Mouse (Mus musculus): ENCODE measurements at regions not wholly inside any gene's neighbourhood (a gene's known extent, or its start where the extent isn't known, plus 50 kb on each side); places are given as distances from the start of the nearest gene placed in this dataset.

DNA sequence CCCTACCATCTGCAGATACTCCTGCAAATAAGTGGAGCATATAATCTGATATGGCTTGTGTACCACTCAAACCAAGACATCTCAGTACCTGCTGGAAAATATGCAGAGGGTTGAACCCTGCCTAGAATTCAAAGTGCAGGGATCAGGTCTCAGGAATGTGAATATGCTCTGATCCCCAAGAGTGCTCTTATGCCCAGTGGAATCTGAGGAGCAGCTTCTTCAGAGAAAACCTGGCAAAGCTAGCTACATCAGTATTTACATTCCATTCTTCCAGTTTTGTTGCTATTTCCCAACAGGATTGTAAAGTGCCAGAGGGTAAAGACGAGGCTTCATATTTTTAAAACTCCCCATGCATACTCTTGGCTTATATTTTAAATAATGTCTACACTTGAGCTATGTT is 77.3 kb upstream of the Rnaseh2b start:
- H3K79me2 ChIP-seq (ENCODE audit: control insufficient read depth, insufficient read depth, low read length, poor library complexity), result no peaks in the 10 kb centered on the region

DNA sequence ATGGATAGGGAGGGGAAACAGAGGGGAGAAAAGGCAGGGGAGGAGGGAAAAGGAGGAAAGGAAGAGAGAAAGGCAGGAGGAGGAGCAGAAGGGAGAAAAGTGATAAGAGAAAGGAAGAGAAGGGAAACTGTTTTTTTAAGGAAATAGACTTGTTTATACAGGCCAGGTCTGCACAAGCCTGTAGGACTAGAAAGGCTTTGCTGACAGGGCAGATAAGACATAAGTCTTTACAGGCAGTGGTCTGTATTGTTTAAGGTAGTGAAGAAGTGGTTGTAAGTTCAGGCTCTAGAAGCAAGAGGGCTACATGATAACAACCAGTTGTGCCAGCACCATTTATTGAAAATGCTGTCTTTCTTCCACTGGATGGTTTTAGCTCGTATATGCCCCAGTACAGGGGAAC is 75.4 kb upstream of the Rnaseh2b start:
- TF ChIP-seq ETS1 (IDR thresholded peaks at IDR 0.05; ENCODE audit: low read depth, low read length) (no peak), EP300 (IDR thresholded peaks at IDR 0.05; ENCODE audit: low read depth in 1 of 2, low read length in 2 of 2) (no peak), SMC3 (IDR thresholded peaks at IDR 0.05; ENCODE audit: low read depth, low read length) (no peak), MYB (IDR thresholded peaks at IDR 0.05; ENCODE audit: low read depth, low read length) (no peak), TBP (IDR thresholded peaks at IDR 0.05; ENCODE audit: low read depth, low read length) (no peak), ZC3H11A (IDR thresholded peaks at IDR 0.05; ENCODE audit: low read depth, low read length) (no peak), BHLHE40 (IDR thresholded peaks at IDR 0.05; ENCODE audit: borderline replicate concordance, low read depth, low read length) (no peak), RCOR1 (IDR thresholded peaks at IDR 0.05; ENCODE audit: low read depth, low read length) (no peak), CTCF (IDR thresholded peaks at IDR 0.05 in 2 of 3, conservative IDR thresholded peaks at IDR 0.05 in 1 of 3; ENCODE audit: control insufficient read depth in 1 of 3, insufficient read depth in 1 of 3, low read depth in 2 of 3, low read length in 3 of 3, poor library complexity in 1 of 3, severe bottlenecking in 1 of 3) (no peak), JUND (IDR thresholded peaks at IDR 0.05; ENCODE audit: low read depth, low read length) (no peak), CHD2 (IDR thresholded peaks at IDR 0.05; ENCODE audit: low read length) (no peak), TAL1 (IDR thresholded peaks at IDR 0.05; ENCODE audit: low read length) (no peak), POLR2AphosphoS2 (IDR thresholded peaks at IDR 0.05; ENCODE audit: low read length) (no peak), KAT2A (conservative IDR thresholded peaks at IDR 0.05; ENCODE audit: low read depth, low read length) (no peak), POLR2AphosphoS5 (IDR thresholded peaks at IDR 0.05; ENCODE audit: borderline replicate concordance, low read depth, low read length) (no peak), RAD21 (IDR thresholded peaks at IDR 0.05; ENCODE audit: low read depth, low read length) (no peak), MAZ (IDR thresholded peaks at IDR 0.05; ENCODE audit: low read depth, low read length) (no peak), GABPA (IDR thresholded peaks at IDR 0.05; ENCODE audit: low read depth, low read length) (no peak)
- no peaks in the 10 kb centered on the region for H3K4me1 ChIP-seq (ENCODE audit: control insufficient read depth in 1 of 2, insufficient read depth in 2 of 2, low read length in 2 of 2)
- H3K4me3 ChIP-seq (ENCODE audit: control insufficient read depth in 1 of 2, insufficient read depth in 1 of 2, low read depth in 2 of 2, low read length in 2 of 2), result no peak overlapping the region
- no peaks in the 10 kb centered on the region for H3K9me3 ChIP-seq (replicated peaks; ENCODE audit: insufficient read depth, low read length)
- H3K27ac ChIP-seq (ENCODE audit: control insufficient read depth, low read depth, low read length), result no peak overlapping the region
- H3K79me2 ChIP-seq (ENCODE audit: control insufficient read depth, insufficient read depth, low read length, poor library complexity), result no peaks in the 10 kb centered on the region
- no peaks in the 10 kb centered on the region for H3K36me3 ChIP-seq (ENCODE audit: control insufficient read depth in 1 of 2, insufficient read depth in 2 of 2, low read length in 2 of 2)
- no peak overlapping the region for H3K9ac ChIP-seq (ENCODE audit: control insufficient read depth, low read depth, low read length, poor library complexity, severe bottlenecking)
- no peaks in the 10 kb centered on the region; a peak in 1 of 4 replicates for H3K27me3 ChIP-seq (ENCODE audit: control insufficient read depth in 1 of 2, insufficient read depth in 2 of 2, low read length in 2 of 2)
- DNase-seq (ENCODE audit: low read depth, low spot score), result no peak

More for the DNA sequence above, 77.3 kb upstream of the Rnaseh2b start:
- TF ChIP-seq CHD2 (IDR thresholded peaks at IDR 0.05; ENCODE audit: low read length), result no peak
- no peak for TF ChIP-seq KAT2A (conservative IDR thresholded peaks at IDR 0.05; ENCODE audit: low read depth, low read length)
- TF ChIP-seq RAD21 (IDR thresholded peaks at IDR 0.05; ENCODE audit: low read depth, low read length), result no peak
- Histone ChIP-seq H3K27me3 (ENCODE audit: control insufficient read depth in 1 of 2, insufficient read depth in 2 of 2, low read length in 2 of 2) (no peaks in the 10 kb centered on the region; a peak in 1 of 4 replicates), H3K36me3 (ENCODE audit: control insufficient read depth in 1 of 2, insufficient read depth in 2 of 2, low read length in 2 of 2) (no peaks in the 10 kb centered on the region), H3K4me1 (ENCODE audit: control insufficient read depth in 1 of 2, insufficient read depth in 2 of 2, low read length in 2 of 2) (no peaks in the 10 kb centered on the region), H3K27ac (ENCODE audit: control insufficient read depth, low read depth, low read length) (no peak overlapping the region), H3K9ac (ENCODE audit: control insufficient read depth, low read depth, low read length, poor library complexity, severe bottlenecking) (no peak overlapping the region), H3K4me3 (ENCODE audit: control insufficient read depth in 1 of 2, insufficient read depth in 1 of 2, low read depth in 2 of 2, low read length in 2 of 2) (no peak overlapping the region), H3K9me3 (replicated peaks; ENCODE audit: insufficient read depth, low read length) (no peaks in the 10 kb centered on the region)
- no peak for DNase-seq (ENCODE audit: low read depth, low spot score)

Data from MEL (cell line).